Mouse (Mus musculus) liver, postnatal 0 days (tissue): ENCODE measurements at regions not wholly inside any gene's neighbourhood (a gene's known extent, or its start where the extent isn't known, plus 50 kb on each side); places are given as distances from the start of the nearest gene placed in this dataset.
"Not testable (repeated sequence)": the region's sequence is repeated elsewhere in the genome, so short reads cannot be mapped to it uniquely, and the experiment has no call there.

ENCODE experiments used
- CTCF ChIP-seq: sonication (generic); IDR thresholded peaks from 2 replicates; pipeline ENCODE4 v1.5.1; 2016; ENCODE audit warnings: antibody characterized with exemption, low read depth
- EP300 ChIP-seq: IDR thresholded peaks from 2 replicates; pipeline ENCODE4 v1.6.1; 2016; ENCODE audit warnings: antibody characterized with exemption, low read depth, mild to moderate bottlenecking

GRCm38 (mm10) chr4:81593431-81593830 is 150.8 kb upstream of the Mpdz start:
- TF ChIP-seq CTCF, EP300: not testable (repeated sequence)
